Mouse (Mus musculus) heart, adult 2 months (tissue): ENCODE results near the gene Gsn. TPM values are rescaled to one million over a fixed set of nuclear protein-coding genes. Genes with fewer than 3 reads are reported as not detected.
A peak's percentile ranks its signal among the peaks of the same experiment; 100 is the strongest.

Experiments used
- DNase-seq, 2 experiments: peaks; one replicate each; pipeline ENCODE4 v3.0.0; 2021
- H3K27ac ChIP-seq: fragments of 200-600 bp; 2 replicates; pipeline ENCODE4 v1.8.1; 2022
- H3K27me3 ChIP-seq: fragments of 200-500 bp; 2 replicates; pipeline ENCODE4 v1.6.1; 2012; ENCODE audit warnings: mild to moderate bottlenecking, low read length, inconsistent platforms, mixed read lengths; ENCODE audit not compliant: control insufficient read depth, insufficient read depth
- H3K36me3 ChIP-seq: fragments of 200-500 bp; 2 replicates; pipeline ENCODE4 v1.6.1; 2012; ENCODE audit warnings: low read length, inconsistent platforms; ENCODE audit not compliant: control insufficient read depth, insufficient read depth
- H3K4me1 ChIP-seq: fragments of 200-500 bp; 2 replicates; pipeline ENCODE4 v1.6.1; 2011; ENCODE audit warnings: low read length; ENCODE audit not compliant: control insufficient read depth, insufficient read depth
- H3K4me3 ChIP-seq: fragments of 200-600 bp; 2 replicates; pipeline ENCODE4 v1.8.1; 2022
- H3K79me2 ChIP-seq: fragments of 200-500 bp; replicated peaks from 2 replicates; pipeline ENCODE4 v1.6.1; 2012; ENCODE audit warnings: mild to moderate bottlenecking, inconsistent platforms, low read length, moderate library complexity, mixed read lengths; ENCODE audit not compliant: control insufficient read depth, insufficient read depth
- H3K9ac ChIP-seq: fragments of 200-500 bp; 2 replicates; pipeline ENCODE4 v1.6.1; 2012; ENCODE audit warnings: low read depth, mild to moderate bottlenecking, control low read depth, inconsistent platforms, low read length, mixed read lengths
- CTCF ChIP-seq: fragments of 200-600 bp; IDR thresholded peaks from 2 replicates; pipeline ENCODE4 v1.8.1; 2022; ENCODE audit warnings: antibody characterized with exemption, mild to moderate bottlenecking, moderate library complexity
- EP300 ChIP-seq: fragments of 200-500 bp; IDR thresholded peaks from 2 replicates; pipeline ENCODE4 v1.6.1; 2011; ENCODE audit warnings: low read depth, low read length, control low read depth; ENCODE audit not compliant: insufficient read depth
- POLR2A ChIP-seq: fragments of 200-500 bp; IDR thresholded peaks from 2 replicates; pipeline ENCODE4 v1.6.1; 2011; ENCODE audit warnings: mild to moderate bottlenecking, low read depth, low read length, control low read depth; ENCODE audit not compliant: insufficient read depth
- WGBS: fragments of 180-500 bp; shearing (Covaris S2); methylation state at CpG from one replicate; pipeline ENCODE4 v1.1.7; 2018; 5-methylcytosine and 5-hydroxymethylcytosine counted together
- intact Hi-C: fragments of 180-260 bp; cut with DNase I; formaldehyde crosslinking; loops from one replicate; pipeline ENCODE4 v1.15.1; 2025
- polyA plus RNA-seq: library from polyadenylated mRNA; depleted of rRNA; stranded (reverse); fragments of >200 nt; gene quantifications from 2 replicates; pipeline ENCODE4 v1.2.3, GENCODE M21; 2012
- total RNA-seq, 2 experiments: library from RNA; stranded (reverse); gene quantifications; 2 replicates each; pipeline ENCODE4 v1.2.3; 2021

The Gsn gene
- total and polyA plus RNA-seq, 3 experiments = 878 to 1,373 (median 1,097) TPM

- no peaks in the 10 kb centered on the region for H3K79me2 ChIP-seq
- TF ChIP-seq CTCF (no peak), EP300 (no peak), POLR2A (no peak)
- DNase-seq = no peak
- no peak overlapping the region for H3K9ac ChIP-seq
- H3K27ac ChIP-seq = no peak overlapping the region
- no peak overlapping the region for H3K4me3 ChIP-seq
- intact Hi-C loops = no loop called here
- 90% methylated on average over 15 of the region's 15 CpGs for WGBS
- no peaks in the 10 kb centered on the region for H3K4me1 ChIP-seq
- no peaks in the 10 kb centered on the region for H3K36me3 ChIP-seq
- no peaks in the 10 kb centered on the region for H3K27me3 ChIP-seq
These were observed 31.9 kb upstream of the Gsn start for GRCm38 (mm10) chr2:35224285-35224684.

GRCm38 (mm10) chr2:35228145-35228544, 28.0 kb upstream of the Gsn start:
- TF ChIP-seq CTCF (no peak), EP300 (no peak), POLR2A (no peak)
- WGBS = 79% methylated on average over 4 of the region's 4 CpGs
- DNase-seq = no peak
- no peak overlapping the region for H3K4me3 ChIP-seq
- no peak overlapping the region for H3K27ac ChIP-seq
- no peak overlapping the region for H3K9ac ChIP-seq
- no peaks in the 10 kb centered on the region for H3K27me3 ChIP-seq
- intact Hi-C loops = no loop called here
- H3K36me3 ChIP-seq = no peaks in the 10 kb centered on the region
- H3K79me2 ChIP-seq = no peaks in the 10 kb centered on the region
- H3K4me1 ChIP-seq = no peaks in the 10 kb centered on the region; the same call in 1 of the 2 replicates

- no peaks in the 10 kb centered on the region; the same call in 1 of the 2 replicates for H3K4me1 ChIP-seq
These were observed 26.0 kb upstream of the Gsn start for GRCm38 (mm10) chr2:35230215-35230614.

GRCm38 (mm10) chr2:35231871-35232270, 24.3 kb upstream of the Gsn start:
- Histone ChIP-seq H3K4me1 (no peaks in the 10 kb centered on the region; the same call in 1 of the 2 replicates), H3K36me3 (no peaks in the 10 kb centered on the region), H3K27me3 (no peaks in the 10 kb centered on the region), H3K4me3 (no peak overlapping the region), H3K27ac (no peak overlapping the region), H3K79me2 (no peaks in the 10 kb centered on the region), H3K9ac (no peak overlapping the region)
- TF ChIP-seq POLR2A (no peak), EP300 (no peak), CTCF (no peak)
- WGBS = 12% methylated on average over 2 of the region's 2 CpGs
- peak; percentile 49 for DNase-seq
- intact Hi-C loops = no loop called here

More at GRCm38 (mm10) chr2:35230215-35230614, 26.0 kb upstream of the Gsn start:
- intact Hi-C loops = no loop called here
- no peaks in the 10 kb centered on the region for H3K27me3 ChIP-seq
- no peak overlapping the region for H3K9ac ChIP-seq
- no peak for DNase-seq
- no peak for TF ChIP-seq POLR2A
- no peak for TF ChIP-seq EP300
- no peak for TF ChIP-seq CTCF
- no peaks in the 10 kb centered on the region for H3K36me3 ChIP-seq
- WGBS = 37% methylated on average over 8 of the region's 8 CpGs
- H3K4me3 ChIP-seq = no peak overlapping the region
- no peaks in the 10 kb centered on the region for H3K79me2 ChIP-seq
- H3K27ac ChIP-seq = no peak overlapping the region

GRCm38 (mm10) chr2:35232595-35233445, 23.4 kb upstream of the Gsn start:
- H3K4me1 ChIP-seq = no peaks in the 10 kb centered on the region; the same call in 1 of the 2 replicates
- DNase-seq = no peak
- no peak overlapping the region for H3K9ac ChIP-seq
- H3K27ac ChIP-seq = no peak overlapping the region
- WGBS = 58% methylated on average over 17 of the region's 17 CpGs
- no peak for TF ChIP-seq CTCF
- no peak for TF ChIP-seq EP300
- TF ChIP-seq POLR2A = no peak
- H3K4me3 ChIP-seq = no peak overlapping the region
- no peaks in the 10 kb centered on the region for H3K36me3 ChIP-seq
- H3K27me3 ChIP-seq = no peaks in the 10 kb centered on the region
- H3K79me2 ChIP-seq = no peaks in the 10 kb centered on the region
- intact Hi-C loops = no loop called here

GRCm38 (mm10) chr2:35233898-35234297, 22.3 kb upstream of the Gsn start:
- intact Hi-C loops = no loop called here
- WGBS = 71% methylated on average over 3 of the region's 3 CpGs
- Histone ChIP-seq H3K36me3 (no peaks in the 10 kb centered on the region), H3K79me2 (no peaks in the 10 kb centered on the region), H3K4me3 (no peak overlapping the region), H3K27ac (no peak overlapping the region), H3K4me1 (no peaks in the 10 kb centered on the region; the same call in 1 of the 2 replicates), H3K27me3 (no peaks in the 10 kb centered on the region), H3K9ac (no peak overlapping the region)
- TF ChIP-seq POLR2A = no peak
- TF ChIP-seq CTCF = no peak
- TF ChIP-seq EP300 = no peak
- DNase-seq = no peak
